ENCODE assay signal across 27 mouse cellular contexts in genomic region chr5:78921860-78922610, GRCm38 (mm10).
DNase-seq lines count a peak whose midpoint lies in the region; ATAC-seq and TF ChIP-seq lines count a peak whose summit lies in the region.
"Had no signal": no experiment of that assay in that cellular context is flagged by ENCODE, and none has a peak within 500 bp of the region (broad histone marks: within the 10 kb centered on the region; RNA-seq: fewer than 3 reads in every experiment).

No protein-coding gene starts in this region.

- H3K4me1 ChIP-seq in kidney, postnatal 0 days (replicated peaks; ENCODE audit: insufficient read depth, low read length), result no peaks in the 10 kb centered on the region
- no peaks in the 10 kb centered on the region for H3K4me1 ChIP-seq in kidney, adult 2 months (ENCODE audit: control insufficient read depth, insufficient read depth, low read length)
- H3K4me1 ChIP-seq: embryonic facial prominence, embryonic 15.5 days; forebrain, embryonic 15.5 days; heart, embryonic 12.5 days; heart, embryonic 15.5 days had no signal

- H3K4me3 ChIP-seq in kidney, postnatal 0 days (replicated peaks; ENCODE audit: low read depth, low read length), result no peak overlapping the region
- H3K4me3 ChIP-seq in kidney, adult 2 months (ENCODE audit: insufficient read depth, low read depth, low read length), result no peak overlapping the region
- H3K4me3 ChIP-seq: embryonic facial prominence, embryonic 15.5 days; forebrain, embryonic 15.5 days; gastrocnemius, adult 2 months; heart, embryonic 12.5 days; heart, embryonic 15.5 days had no signal

- no peaks in the 10 kb centered on the region for H3K9me3 ChIP-seq in kidney, postnatal 0 days (replicated peaks; ENCODE audit: low read length)
- H3K9me3 ChIP-seq: embryonic facial prominence, embryonic 15.5 days; forebrain, embryonic 15.5 days; heart, embryonic 15.5 days had no signal

- H3K36me3 ChIP-seq in kidney, postnatal 0 days (ENCODE audit: insufficient read depth, low read length), result no peaks in the 10 kb centered on the region
- no peaks in the 10 kb centered on the region for H3K36me3 ChIP-seq in kidney, adult 2 months (ENCODE audit: control insufficient read depth, insufficient read depth, low read length)
- H3K36me3 ChIP-seq: embryonic facial prominence, embryonic 15.5 days; forebrain, embryonic 15.5 days; heart, embryonic 12.5 days; heart, embryonic 15.5 days had no signal

- H3K27ac ChIP-seq in kidney, postnatal 0 days, result no peak overlapping the region
- no peak overlapping the region for H3K27ac ChIP-seq in kidney, adult 2 months (ENCODE audit: insufficient read depth, low read depth, low read length)
- H3K27ac ChIP-seq: embryonic facial prominence, embryonic 15.5 days; forebrain, embryonic 15.5 days; gastrocnemius, adult 2 months; heart, embryonic 15.5 days; hindbrain, embryonic 14.5 days; hindbrain, postnatal 0 days had no signal

- TF ChIP-seq POLR2A in kidney, adult 2 months (IDR thresholded peaks at IDR 0.05; ENCODE audit: low read depth, low read length), result no peak

- 34% methylated on average over 3 of the region's 3 CpGs for WGBS in kidney, postnatal 0 days
- 34% methylated on average over 3 of the region's 3 CpGs for WGBS in kidney, adult 2 months

- no peaks in the 10 kb centered on the region for H3K27me3 ChIP-seq in kidney, postnatal 0 days (ENCODE audit: insufficient read depth, low read length)
- no peaks in the 10 kb centered on the region for H3K27me3 ChIP-seq in kidney, adult 2 months (replicated peaks; ENCODE audit: control insufficient read depth, insufficient read depth, low read length)
- H3K27me3 ChIP-seq: embryonic facial prominence, embryonic 15.5 days; forebrain, embryonic 15.5 days; heart, embryonic 12.5 days; heart, embryonic 15.5 days had no signal

- no peak for TF ChIP-seq CTCF in kidney, postnatal 0 days (IDR thresholded peaks at IDR 0.05; ENCODE audit: low read depth)
- TF ChIP-seq CTCF in kidney, adult 2 months (conservative IDR thresholded peaks at IDR 0.05; ENCODE audit: insufficient read depth, insufficient read length, low read depth, low read length), result no peak

- ATAC-seq in kidney, postnatal 0 days (replicated peaks; ENCODE audit: low FRiP score, low read depth), result no peak
- ATAC-seq: CD4-positive, CD25-positive, alpha-beta regulatory T cell, adult 4 months; forebrain, embryonic 15.5 days; hindbrain, postnatal 0 days; inflammation-experienced regulatory T-cells, adult 6 months; intestine, embryonic 16.5 days had no signal

- H3K4me2 ChIP-seq in kidney, postnatal 0 days (ENCODE audit: low read length), result no peak overlapping the region
- H3K4me2 ChIP-seq: embryonic facial prominence, embryonic 15.5 days; forebrain, embryonic 15.5 days; heart, embryonic 12.5 days; heart, embryonic 15.5 days; hindbrain, embryonic 14.5 days had no signal

- no peak overlapping the region for H3K9ac ChIP-seq in kidney, postnatal 0 days (ENCODE audit: low read depth, low read length)
- H3K9ac ChIP-seq: embryonic facial prominence, embryonic 15.5 days; forebrain, embryonic 15.5 days; heart, embryonic 12.5 days; heart, embryonic 15.5 days; hindbrain, embryonic 14.5 days had no signal

- intact Hi-C loops in gastrocnemius, postnatal 14 days (cut with DNase I; ENCODE audit: low total_unique reads), result no loop called here
- intact Hi-C loops in heart, postnatal 36 days (cut with DNase I), result no loop called here

- peak; percentile 16 for DNase-seq in kidney, postnatal 0 days (ENCODE audit: low spot score)
- DNase-seq in kidney, adult 2 months, result no peak
- peak; percentile 1 for DNase-seq in Muller cell, postnatal 12 days (ENCODE audit: inconsistent ontology term)
- DNase-seq in embryo, embryonic 10.5 days (ENCODE audit: low spot score), result peak; percentile 36
- peak; percentile 25 for DNase-seq in forelimb bud, embryonic 11.5 days (ENCODE audit: low read depth, low spot score)
- no peak for DNase-seq in gastrocnemius, postnatal 14 days
- DNase-seq in heart, postnatal 36 days, result no peak
- DNase-seq in frontal cortex, postnatal 14 days (ENCODE audit: low spot score in 2 of 2), result no peak
- DNase-seq: adrenal gland, postnatal 10 days; adrenal gland, postnatal 36 days; cerebellum, adult 18-20 months; cerebellum, adult 9-10 months; cerebellum, postnatal 14 days; gastrocnemius, adult 2 months; gastrocnemius, postnatal 25 days; heart, adult 18-20 months; heart, postnatal 10 days; heart, postnatal 4 days had no signal

Comparison
In these comparisons a context has a peak if more than half of its experiments do, and no peak if none do; other contexts are left out.
1. DNase-seq: peak in kidney, postnatal 0 days (single experiment), Muller cell, postnatal 12 days (single experiment), embryo, embryonic 10.5 days (single experiment) and forelimb bud, embryonic 11.5 days (single experiment); none in kidney, adult 2 months (single experiment), gastrocnemius, postnatal 14 days (single experiment), heart, postnatal 36 days (0 of 2) and frontal cortex, postnatal 14 days (0 of 2).